Mouse (Mus musculus) T-cell, adult 2 months (primary cell): ENCODE data around the gene Ccnl2.
"Not testable (repeated sequence)": the region's sequence is repeated elsewhere in the genome, so short reads cannot be mapped to it uniquely, and the experiment has no call there.

Source experiments
- DNase-seq: peaks from one replicate; pipeline ENCODE4 v3.0.0; 2022; ENCODE audit warnings: low spot score

Ccnl2 gene

DNA sequence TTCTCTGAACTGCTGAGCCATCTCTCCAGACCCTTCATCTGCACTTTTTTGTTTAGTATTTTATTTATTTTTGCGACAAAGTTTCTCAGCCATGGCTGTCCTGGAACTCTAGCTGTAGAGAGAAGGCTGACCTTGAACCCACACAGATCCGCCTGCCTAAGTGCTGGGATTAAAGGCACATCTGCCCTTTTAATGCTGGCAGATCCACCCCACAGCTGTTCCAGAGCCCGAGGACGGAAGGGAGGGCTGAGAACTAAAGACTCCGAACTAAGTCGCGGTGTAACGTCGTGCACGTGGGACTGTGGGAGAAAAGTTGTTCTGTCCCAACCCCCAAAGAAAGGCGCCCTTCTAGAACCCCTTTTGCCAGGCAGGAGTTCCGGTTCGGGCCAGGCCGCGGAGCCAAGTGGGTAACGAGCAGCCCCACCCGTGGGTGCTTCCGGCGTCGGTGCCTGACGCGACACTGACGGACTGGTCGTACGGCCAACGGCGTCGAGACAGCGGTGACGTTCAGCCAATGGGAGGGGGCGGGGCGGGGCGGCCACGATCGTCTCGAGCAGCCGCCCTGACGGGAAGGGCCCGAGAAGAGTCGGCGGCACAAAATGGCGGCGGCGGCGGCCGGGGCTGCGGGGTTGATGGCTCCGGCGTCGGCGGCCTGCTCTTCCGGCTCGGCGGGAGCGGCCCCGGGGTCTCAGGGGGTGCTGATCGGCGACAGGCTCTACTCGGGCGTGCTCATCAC, at the start of gene Ccnl2:
TSS of gene Ccnl2 (plus strand) at position 561 of the 736 bp plus-strand sequence.
- peak; percentile 95 for DNase-seq

DNA sequence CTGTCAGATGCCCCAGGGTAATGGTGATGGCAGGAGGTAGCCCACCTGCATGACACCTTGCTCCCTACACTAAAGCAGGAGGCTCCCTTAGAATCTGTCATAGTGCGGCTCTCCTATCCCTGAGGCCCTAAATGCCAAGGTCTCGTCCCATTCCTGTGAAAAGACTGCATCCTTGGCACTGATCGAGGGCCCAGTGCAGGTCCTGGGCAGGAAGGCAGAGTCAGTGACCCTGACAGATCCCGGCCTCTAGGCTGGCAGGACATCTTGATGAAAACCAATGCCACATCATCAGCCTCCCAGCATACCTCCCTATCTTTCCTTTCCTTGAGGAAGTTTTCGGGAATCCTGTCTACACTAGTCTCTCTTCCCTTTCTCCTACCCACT, 42.8 kb upstream of the Ccnl2 start:
- no peak for DNase-seq

DNA sequence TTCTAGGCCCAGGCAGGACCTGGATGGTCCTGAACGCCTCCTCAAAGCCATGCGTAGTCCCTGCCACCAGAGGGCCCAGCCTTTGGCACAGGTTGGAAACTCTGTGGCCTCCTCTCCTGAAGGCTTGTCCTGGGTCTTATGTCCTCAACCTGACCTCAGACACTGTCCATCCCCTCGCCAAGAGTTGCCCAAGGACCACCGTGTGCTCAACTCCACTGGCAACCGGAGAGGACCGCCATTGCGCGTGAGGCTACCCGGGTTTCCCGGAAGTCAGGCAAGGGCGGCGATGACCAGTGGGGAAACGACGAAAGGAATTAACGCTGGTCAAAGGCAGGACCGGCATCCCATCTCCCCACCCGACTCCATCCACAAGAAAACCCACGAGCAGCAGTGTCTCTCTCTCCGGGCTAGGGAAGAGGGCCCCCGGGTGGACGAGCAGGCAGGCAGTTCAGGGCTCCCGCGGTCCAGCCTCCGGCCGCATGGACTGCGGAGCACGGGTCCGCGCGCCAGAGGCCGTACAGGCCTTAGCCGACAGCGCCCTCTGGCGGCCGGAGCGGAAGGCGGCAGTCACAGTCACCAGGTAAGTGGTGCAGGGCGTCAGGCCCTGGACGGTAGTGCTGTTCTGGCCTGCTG, 42.3 kb upstream of the Ccnl2 start:
- DNase-seq: peak; percentile 75

DNA sequence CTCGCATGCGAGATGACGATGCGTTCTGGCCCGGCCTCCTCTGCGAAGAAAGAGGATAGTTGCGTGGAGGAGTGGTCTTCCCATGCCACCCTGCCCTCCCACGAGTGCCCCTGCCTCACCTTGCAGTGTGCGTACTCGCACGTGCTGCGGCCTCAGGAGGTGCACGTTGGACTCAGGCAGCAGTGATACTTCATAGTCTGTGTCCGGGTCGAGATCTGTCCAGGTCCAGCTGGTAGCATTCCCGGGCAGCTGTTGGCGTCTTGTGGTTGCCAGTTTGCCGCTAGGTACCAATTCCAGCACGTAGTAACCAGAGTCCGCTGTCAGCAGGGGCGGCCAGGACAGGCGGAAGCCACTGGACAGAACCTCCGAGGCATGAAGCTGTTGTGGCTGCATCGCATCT, 41.7 kb upstream of the Ccnl2 start:
- no peak for DNase-seq

DNA sequence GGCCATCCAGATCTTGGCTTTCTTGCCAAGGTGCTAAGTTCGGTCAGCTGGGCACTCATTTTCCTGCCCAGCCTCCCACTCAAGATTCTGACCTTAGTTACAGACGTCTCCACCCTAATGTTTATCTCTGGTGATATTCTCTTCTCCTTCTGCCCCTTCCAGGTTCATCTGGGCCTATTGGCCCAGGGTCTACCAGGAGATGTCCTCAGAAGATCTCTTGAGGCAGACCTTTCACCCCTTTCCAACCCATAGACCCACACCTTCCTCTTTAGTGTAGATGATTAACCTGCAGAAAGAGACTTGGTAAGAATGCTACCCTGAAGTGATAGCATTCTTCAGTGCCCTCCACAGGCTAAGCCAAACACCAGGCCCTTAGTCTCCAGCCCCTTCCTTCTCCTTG, 40.6 kb upstream of the Ccnl2 start:
- no peak for DNase-seq

DNA sequence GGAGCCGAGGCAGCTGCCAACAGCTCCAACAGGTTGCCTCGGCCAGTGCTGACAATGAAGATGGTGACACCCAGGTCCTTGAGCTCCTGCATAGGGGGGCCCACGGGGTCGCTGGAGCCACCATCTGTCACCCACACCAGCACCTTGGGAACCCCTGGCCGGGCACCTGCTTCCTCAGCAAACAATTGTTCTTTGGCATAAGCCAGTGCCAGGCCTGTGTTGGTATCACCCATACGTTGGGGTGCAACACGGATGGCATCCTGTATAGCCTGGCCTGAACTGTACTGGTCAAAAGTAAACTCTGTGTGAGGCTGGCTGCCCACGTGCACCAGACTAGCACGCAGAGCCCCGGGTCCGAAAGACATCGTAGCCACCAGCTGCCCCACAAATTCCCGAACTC, 39.5 kb upstream of the Ccnl2 start:
- DNase-seq: no peak

DNA sequence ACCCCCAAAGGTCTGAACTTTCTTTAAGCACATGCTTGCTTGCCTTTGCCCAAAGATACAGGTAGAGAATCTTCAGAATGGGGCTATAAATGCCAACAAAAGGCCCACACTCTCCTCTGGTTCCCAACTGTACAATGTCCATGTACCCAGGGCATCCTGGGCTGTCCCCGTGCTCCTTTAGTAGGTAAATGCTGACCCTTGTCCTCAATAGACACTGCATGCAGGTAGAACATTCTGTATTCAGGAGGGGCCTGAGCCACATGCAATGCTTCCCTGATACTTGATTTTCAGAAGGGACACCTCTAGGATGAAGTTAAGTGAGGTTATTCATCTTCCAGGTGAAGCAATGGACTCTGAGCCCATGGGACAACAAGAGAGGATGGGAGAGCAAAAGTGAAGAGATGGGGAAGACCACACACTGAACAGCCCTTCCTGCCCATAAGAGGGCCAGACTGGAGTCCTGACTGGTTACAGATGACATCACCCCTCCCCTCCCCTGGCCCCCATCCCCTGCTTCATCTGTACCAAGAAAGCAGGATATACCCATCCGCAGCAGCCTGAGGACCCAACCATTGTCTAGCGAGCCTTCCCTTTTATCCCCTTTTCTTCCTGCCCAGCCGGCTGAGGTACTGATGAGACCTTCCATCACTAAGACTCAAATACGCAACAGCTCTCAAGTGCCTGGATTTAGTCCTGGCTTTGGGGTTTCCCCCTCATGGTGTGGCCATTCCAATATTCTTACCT, 38.8 kb upstream of the Ccnl2 start:
- DNase-seq: no peak

DNA sequence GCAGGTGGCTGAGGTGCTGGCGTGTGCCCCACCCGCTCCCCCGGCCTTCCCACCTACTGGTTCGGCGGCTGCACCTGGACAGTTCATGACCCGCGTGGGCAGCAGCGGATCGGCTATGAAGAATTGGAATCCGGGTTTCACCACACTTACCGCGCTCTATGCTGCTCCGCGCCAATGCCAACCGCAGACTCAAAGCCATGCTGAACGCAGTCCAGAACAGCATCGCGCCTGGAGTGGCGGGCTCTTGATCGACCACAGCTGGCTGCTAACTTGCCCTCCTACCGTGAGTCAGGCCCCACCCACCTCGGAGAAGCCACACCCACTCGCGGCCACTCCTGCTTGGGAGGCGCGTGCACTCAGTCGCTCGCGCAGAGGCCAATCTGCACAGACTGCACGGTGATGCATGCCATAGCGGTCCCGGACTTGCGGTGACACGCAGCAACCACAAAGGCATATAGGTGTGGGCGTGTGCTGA, 38.0 kb upstream of the Ccnl2 start, which contains the start of gene Vwa1:
TSS of gene Vwa1 (minus strand) at position 419 of the 475 bp plus-strand sequence.
- peak; percentile 78 for DNase-seq

DNA sequence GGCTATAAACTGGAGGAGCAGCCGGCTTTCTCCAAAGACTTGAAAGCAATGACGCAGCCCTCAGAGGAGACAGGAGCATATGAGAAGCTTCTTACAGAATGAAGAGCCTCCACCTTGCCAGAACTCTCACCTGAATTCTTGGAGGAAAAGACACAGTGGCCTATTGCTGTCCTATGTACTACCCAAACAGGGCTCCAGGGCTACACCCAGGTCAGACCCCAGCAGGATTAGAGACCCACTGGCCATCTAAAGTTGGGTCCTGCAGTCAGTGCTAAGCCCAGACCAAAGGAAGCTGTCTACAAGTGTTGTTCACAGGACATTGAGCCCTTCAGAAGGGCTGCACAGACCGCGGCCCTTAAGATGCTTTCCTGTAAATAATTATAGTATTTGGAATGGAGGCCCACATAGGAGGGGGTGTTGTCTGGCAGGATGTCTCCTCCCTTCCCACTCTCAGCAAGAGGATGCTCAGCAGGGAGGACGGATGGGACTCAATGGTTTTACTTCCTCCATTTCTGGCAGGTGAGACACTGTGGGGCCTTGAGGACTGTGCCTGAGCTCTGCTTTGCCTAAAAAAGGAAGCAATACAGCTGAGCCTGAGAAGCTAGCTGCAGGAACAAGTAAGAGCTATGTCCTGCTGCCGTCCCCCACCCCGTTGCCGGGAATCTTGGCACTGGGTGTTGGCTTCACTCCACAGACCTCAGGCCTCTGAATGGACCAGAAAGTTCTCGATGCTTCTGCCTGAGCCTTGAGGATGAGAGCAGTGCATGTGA, 37.1 kb upstream of the Ccnl2 start:
- no peak for DNase-seq

DNA sequence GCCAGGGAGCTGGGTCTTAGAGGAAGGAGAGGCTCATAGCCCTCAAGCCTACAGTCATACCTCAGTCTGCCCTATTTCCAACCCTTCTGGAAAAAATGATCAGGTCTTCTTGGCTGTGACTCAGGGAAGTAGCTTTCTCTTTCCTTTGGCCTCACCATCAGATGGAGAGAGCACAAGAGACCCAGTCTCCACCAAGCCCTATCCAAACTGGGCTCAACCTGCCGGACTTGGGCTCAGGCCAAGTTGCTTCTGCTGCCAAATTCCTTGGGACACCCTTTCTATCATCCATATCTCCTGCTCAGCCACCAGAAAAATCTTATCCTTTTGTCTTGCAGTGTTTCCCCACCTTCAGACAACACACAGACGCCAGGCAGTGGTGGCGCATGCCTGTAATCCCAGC, 36.4 kb upstream of the Ccnl2 start:
- DNase-seq: no peak

DNA sequence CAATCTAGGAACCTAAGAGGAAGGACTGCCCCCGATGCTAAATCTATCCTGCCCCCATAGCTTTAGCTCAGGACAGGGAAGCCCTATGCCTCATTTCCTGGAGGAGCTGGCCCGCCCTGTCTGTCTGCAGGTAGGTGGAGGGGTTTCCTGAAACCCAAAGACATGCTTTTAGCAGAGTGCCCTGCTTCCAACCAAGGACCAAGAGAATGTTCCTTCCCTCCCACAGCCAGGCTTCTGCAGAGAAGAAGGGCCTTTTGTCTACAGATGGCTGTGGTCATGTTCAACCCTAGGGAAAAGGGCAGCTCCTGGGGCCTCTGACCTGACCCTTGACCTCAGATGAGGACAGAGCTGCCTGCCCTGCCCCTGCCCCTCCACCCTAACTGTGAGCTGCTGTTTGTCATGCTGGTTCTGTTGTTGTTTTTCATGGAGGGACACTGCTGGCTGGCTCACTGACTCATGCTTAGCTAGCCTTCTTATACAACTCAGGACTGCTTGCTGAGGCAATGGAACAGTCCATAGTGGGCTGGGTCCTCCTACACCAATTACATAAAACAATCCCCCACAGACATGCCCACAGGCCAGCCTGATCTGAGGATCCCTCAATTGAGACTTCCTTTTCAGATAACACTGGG, 35.5 kb upstream of the Ccnl2 start:
- no peak for DNase-seq

DNA sequence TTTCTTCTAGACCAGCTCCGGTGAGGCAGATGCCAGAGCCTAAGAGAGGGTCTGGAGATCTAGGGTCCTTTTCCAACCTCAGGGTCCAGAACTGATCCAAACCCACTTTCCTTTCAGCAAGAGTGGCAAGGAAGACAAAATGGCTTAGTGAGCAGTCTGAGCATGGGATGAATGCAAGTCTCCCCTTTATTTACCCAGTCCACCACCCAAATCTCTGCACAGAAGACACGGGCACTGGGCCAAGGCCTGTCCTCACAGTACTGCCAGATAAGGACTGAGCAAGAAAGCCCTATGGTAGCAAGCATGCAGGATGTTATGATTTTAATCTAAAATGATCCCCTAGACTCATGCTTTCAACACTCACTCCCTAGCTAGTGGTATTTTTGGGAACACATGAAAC, 34.5 kb upstream of the Ccnl2 start:
- no peak for DNase-seq

DNA sequence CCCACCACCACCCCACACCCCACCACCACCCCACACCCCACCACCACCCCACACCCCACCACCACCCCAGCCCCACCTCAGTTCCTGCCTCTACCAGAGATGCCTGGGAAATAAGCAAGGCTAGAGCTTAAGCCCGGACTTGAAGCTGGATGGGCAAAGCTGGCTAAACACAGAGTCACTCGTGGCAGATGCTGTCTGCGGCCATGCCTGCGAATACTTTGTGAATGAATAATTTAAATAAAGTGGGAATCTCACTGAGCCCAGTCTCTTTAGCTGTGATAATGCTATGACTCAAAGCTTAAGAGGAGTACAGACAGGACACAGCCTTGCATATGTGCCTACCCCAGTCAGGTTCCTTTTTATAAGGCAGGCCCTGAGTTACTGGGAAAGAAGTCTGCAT, 32.8 kb upstream of the Ccnl2 start:
- no peak for DNase-seq

DNA sequence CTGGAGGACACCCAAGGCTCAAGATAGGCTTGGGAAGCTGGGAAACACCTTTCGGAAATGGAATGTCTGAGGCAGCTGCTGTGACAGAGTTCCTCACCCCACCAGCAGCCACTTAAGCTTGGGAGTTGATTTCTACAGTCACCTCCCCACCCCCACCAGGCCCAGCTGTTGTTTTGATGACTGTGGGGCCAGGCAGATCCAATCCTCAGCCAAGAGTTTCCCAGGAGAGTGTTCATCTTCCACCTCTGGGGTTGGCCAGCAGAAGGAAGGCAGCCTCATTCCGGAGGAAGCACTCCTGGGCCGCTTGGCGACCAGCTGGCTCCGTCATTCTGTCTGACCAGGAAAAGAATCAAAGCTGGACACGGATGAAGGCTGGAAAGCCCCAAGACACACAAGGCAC, 31.4 kb upstream of the Ccnl2 start:
- DNase-seq: no peak

DNA sequence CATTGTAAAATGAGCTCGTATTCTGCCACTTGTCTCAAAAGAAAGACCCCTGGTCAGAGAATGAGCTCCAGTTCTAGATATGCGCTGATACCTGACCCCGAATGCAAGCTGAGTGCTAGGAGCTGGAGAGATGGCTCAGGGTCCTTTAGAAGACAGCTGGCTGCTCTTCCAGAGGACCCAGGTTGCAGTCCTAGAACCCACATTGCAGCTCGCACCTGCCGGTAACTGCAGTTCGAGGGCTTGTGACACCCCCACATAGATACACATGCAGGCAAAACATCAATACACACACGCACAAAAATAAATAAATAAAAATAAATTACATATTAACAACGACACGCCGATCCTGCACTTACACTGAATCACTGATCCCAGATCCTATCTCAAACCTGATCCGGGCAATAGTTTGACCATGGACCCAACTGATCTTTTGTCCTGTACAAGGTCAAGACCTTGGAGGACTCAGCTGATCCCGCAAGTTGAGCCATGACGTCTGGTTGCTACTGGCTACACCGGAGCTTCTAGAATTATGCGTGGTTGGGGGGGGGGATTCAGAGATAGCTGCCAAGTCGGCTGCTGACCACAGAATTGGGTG, 28.7 kb upstream of the Ccnl2 start:
- DNase-seq: no peak

DNA sequence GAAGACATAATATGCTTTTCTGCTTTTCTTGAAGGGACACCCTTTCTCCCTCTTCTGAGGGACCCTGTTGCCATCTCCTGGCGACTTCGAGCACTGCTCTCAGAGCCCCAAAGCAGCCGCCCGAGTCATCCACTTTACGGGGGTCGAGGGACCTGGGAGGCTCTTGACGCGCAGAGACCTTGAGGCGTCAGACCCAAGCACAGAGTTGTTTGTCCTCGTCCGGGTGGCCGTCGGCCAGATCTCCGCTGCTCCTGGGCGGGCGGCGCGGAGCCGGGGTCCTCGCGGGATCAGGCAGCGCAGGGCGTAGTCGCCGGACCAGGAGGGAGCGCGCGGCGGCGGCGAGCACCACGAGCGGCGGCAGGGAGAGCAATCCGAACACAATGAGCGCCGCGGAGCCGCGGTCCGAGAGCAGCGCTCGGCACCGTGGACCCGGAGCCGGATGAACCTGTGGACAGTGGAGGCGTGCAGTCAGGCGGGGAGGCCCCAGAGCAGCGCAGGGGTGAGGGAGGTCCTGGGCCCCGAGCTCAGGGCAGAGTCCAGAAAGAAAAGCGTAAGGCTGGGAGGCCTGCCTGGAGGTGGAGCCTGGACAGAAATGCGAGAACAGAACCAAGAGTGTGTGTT, 28.1 kb upstream of the Ccnl2 start:
- peak; percentile 56 for DNase-seq

DNA sequence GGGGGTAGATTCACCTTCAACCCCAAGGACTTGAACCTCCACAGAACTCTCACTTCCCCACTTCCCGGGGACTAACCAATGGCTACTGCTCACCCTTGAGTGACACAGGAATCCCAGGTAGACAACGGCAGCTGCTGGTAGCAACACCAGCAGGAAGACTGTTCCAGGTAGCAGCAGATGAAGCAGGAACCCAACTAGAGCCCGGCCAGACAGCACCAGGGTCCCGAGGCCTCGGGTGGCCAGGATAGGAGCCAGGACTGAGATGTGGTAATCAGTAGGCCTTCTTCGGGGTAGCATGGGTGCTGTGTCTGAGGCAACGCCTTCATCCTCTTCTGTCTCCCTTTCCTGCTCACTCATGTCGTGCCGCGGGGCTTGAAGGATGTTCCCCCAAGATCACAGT, 27.0 kb upstream of the Ccnl2 start:
- DNase-seq: no peak

DNA sequence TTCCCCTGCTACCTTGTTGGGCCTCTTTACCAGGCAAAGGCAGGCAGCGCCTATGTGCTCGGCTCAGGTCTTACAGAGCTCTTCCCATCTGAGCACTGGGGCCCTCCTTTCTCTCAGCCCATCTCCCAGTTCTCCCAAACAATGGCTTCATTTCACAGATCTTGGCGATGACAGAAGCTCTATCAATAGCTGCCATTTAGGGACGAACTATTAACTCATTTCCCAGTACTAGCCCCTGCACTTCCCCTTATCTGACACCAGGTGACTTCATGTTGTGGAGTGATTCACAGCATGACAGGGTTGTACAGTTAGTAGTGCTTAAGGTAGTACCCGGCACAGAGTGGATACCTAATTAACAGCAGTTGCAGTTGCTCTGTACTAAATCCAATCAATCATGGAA, 26.5 kb upstream of the Ccnl2 start, which contains the start of gene Tmem88b:
TSS of gene Tmem88b (minus strand) at position 56 of the 400 bp plus-strand sequence.
- DNase-seq: no peak

DNA sequence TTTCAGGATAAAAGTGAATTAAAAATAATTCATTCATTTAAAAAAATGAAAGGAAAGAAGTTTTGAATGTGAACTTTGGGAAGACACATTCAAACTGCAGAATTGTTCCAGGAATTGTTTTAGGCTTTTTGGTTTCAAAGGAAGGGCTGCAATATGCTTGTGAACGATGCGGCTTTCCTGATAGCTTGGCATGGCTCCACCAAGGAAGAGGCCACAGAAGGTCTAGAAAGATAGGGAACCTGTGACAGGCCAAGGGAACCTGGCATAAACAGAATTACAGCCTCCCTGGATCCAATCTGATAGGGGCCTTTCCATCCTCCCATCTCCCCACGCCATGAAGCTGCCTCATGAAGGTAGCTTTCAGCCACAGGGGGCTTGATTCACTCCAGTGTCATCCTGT, 24.0 kb upstream of the Ccnl2 start:
- no peak for DNase-seq

DNA sequence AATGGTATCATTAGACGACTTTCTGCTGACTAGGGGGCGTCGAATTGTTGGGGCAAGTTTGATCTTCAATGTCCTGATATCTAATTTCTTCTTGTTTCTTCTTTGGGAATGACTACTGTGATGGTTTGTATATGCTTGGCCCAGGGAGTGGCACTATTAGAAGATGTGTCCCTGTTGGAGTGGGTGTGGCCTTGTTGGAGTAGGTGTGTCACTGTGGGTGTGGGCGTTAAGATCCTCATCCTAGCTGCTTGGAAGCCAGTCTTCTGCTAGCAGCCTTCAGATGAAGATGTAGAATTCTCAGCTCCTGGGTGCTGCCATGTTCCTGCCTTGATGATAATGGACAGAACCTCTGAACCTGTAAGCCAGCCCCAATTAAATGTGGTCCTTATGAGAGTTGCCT, 23.5 kb upstream of the Ccnl2 start:
- not testable (repeated sequence) for DNase-seq

DNA sequence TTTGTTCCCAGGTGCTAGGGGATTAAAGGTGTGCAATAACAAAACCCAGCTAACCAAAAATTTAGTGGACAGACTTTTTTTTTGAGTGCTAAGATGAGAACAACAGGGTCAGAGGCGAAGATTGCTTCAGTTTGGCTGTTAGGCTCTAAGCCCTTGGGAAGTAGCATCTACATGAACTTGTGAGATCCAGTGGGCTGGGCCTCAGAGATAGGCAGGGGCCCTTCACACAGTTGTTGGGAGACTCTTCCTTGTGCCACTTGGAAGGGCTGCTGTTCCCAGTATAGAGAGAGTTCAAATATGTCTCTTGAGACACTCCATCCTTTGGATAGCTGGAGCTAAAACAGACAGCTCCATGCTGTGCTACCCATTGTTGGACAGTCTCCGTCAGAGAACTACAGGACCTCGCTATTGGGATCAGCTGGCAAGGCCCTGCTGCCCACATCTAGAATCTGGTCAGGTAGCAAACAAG, 22.2 kb upstream of the Ccnl2 start, which contains the start of gene Ankrd65:
TSS of gene Ankrd65 (plus strand) at position 419 of the 469 bp plus-strand sequence.
- DNase-seq: no peak
